Mouse (Mus musculus): Measurements from ENCODE around the gene Col2a1.

Col2a1 gene

DNA sequence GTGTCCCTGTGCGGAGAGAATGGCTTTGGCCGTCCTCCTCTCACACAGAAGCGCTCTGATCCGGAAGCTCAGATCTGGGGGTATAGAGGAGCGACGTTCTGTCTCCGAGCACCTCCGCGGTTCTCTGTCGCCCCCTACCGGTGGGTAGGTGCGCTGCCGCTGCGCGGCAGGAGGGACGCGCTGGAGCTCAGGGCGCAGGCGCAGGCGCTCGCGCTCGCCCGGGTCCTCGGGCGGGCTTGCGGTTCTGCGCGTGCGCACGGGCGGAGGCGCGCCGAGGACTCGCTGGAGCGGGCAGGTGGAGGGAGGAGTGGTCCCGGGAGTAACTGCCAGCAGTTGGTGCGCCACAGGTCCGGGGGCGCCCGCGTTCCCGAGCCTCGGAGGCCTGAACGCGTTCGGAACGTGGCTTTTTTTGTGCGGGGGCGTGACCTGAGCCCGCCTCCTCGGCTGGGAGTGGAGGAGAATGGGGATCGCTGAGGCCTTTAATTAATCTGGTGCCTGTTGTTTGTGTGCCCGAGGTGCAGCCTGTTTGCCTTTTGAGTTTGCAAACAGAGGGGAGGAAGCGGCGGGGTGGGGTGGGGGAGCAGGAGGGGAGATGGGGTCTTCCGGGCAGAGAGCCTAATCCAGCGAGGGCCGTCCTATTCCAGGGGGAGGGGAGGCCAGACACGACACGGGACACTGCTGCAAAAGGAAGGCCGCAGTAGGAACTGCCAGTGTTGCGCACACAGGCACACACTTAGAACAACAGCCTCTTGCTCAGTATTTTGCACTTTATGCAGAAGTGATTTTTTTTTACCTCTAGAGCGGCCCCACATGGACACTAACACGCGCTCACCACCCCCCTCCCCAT, 40.3 kb downstream of the Col2a1 start, which contains the start of gene Tmem106c:
TSS of gene Tmem106c (plus strand) at position 212 of the 847 bp plus-strand sequence.
- DNase-seq (ENCODE audit: low spot score in 2 of 2), result peak; percentile 76 to 89

DNA sequence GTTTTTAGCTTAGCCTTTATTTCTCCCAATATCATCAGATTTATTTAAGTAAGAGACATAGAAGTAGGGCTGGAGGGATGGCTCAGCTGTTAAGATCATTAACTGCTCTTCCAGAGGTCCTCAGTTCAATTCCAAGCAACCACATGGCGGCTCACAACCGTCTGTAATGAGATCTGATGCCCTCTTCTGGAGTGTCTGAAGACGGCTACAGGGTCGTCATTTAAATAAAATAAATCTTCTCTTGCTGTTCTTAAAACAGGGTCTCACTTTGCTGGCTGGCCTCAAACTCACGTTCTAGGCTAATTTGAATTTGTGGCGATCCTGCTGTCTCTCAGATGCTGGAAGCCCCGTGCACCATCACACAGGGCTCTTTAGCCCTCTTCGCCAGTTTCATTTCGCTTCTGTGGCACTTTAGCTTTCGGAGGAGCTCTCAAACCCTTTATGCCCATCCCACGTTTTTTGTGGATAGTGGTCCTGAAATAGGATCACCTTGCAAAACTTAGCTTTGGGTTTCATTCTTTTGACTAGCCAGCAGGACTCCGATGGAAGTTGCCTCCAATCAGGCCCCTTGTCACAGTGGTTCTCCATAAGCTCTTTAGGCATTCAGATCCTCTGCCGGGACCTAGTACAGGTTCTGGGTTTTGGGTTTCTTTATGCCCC, 41.0 kb downstream of the Col2a1 start:
- DNase-seq (ENCODE audit: low spot score in 2 of 2), result no peak

DNA sequence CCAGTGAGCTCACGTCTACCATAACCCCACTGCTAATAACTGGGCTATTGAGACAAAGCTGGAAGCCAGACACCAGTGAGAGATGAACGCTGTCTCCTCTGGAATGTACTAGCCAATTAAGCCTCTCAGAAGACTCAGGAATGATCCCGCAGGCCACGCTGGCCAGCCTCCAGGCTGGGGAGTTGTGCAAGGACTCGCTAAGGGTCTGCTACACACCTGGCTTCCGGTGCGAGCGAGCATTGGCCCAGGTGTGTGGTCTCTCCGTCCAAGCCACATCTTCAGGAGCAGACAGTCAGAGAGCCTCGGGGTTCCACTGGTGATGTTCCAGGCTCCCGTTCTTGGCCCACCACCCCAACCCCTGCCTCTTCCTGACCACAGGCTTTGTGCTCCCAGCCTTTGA, 48.1 kb downstream of the Col2a1 start:
- DNase-seq (ENCODE audit: low spot score in 2 of 2), result no peak

DNA sequence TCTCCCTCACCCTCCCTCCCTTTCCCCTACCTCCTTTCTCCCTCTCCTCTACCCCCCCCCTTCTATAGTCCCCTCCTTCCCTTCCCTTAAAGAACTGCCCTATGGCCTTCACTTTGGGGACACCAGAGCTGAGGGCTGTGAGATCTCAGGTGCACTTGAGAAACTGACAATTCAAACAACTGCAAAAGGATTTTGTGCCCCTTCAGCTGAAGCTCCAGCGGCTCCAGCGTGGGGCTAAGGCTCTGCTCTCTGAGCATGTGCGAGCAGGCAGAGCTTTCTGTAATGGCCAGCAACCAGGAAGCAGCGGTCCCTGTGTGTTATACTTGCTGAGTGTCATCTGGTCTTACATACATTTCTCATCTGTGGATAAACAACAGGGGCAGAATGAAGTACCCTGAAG, 48.8 kb downstream of the Col2a1 start:
- DNase-seq (ENCODE audit: low spot score in 2 of 2), result no peak

DNA sequence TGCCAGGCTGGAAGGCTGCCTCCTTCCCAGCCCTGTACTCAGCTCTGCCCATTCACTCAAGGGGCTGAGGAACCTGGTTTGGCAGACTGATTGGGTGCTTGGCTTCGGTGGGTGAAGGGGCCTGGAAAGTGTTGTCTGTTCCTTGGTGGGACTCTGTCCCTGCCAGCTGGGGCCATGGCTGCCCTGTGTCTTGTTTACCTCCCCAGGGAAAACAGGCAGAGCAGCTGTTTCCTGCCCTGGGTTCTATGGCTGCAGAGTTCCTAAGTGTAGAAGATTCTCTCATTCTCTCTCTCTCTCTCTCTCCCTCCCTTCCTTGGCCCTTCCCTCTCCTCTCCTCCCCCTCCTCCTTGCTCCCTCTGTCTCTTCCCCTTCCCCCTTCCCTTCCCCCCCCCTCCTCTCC, 49.2 kb downstream of the Col2a1 start:
- no peak for DNase-seq (ENCODE audit: low spot score in 2 of 2)

DNA sequence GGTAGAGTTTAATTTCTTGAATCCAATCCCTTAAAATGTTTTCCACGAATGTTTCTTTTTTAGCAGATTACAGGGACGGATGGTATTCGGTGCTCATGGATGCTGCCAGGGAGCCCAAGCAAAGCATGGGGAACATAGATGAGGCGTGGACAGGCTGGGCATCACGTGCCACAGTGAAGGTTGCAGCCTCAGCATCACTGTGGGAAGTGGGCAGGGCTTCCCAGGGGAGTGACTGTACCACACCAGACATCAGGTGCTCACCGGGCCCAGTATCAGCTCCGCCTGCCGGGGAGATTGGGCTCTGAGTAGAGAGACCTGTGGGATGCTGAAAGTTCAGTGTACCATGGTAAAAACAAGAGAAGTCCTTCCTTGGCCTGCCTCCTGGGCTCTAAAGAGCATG, 49.8 kb downstream of the Col2a1 start:
- DNase-seq (ENCODE audit: low spot score in 2 of 2), result no peak

DNA sequence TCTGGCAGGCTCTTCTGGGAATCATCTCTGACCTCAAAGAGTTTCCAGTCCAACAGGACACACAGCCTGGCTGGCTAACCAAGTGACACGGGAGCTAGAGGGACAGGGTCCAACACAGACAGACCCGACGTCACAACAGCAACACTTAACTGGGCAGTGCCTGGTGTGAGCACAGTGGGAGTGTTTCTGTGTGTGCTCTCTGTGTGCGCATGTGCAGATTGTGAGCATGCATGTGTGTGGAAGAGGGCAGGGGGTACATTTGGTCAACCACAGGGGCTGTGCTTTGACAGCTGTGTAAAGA, 51.7 kb downstream of the Col2a1 start:
- DNase-seq (ENCODE audit: low spot score in 2 of 2), result no peak

DNA sequence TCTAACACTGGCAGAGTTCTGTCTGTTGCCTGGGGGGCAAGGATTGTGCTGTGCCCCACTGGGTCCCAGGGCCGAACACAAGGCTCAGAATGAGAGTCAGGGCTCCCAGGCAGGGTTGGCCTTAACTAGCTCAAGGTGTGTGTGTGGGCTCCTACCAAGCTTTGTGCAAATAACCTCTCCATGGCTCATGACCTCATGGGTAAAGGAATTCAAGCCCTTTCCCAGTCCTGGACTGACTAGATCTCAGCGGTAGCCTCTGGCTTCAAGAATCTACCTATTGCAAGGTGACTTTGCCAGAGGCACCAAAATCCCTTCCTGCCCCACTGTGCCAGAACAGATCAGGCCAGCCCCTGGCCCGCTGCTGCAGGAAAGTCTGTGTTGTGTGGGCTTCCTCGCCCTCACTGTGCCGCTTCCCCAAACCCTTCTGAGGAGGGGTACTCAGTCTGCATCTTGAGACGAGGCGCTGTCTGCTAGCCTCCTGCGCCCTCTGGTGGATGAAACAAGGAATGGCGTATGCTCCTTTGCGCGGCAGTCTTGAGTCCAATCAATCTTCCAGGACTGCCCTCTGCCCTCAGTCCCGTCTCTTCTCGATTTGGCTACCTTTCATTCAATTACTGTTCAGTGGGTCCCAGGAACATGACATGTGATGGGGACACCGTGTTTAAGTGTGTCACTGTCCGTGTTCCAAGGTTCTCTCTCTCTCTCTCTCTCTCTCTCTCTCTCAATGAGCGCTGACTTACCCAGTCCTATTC, 52.2 kb downstream of the Col2a1 start:
- peak; percentile 50 to 60 for DNase-seq (ENCODE audit: low spot score in 2 of 2)

DNA sequence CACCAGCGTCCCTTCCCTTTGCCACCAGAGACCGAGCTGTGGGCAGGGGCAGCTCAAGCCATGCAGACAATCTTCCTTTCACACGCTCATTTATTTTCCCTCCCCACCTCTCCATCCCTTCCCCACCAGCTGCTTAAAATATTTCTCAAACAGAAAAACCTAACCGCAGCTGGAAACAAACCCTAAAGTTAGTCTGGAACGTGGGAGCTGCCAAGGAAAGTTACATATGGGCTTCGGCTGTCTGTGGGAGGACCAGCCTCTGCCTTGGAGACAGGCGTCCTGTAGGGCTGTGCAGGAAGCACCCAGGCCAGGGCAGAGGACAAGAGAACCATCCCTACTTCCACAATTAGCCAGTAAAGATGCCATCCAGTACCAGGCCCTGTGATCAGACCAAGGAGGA, 54.3 kb downstream of the Col2a1 start:
- DNase-seq (ENCODE audit: low spot score in 2 of 2), result no peak

DNA sequence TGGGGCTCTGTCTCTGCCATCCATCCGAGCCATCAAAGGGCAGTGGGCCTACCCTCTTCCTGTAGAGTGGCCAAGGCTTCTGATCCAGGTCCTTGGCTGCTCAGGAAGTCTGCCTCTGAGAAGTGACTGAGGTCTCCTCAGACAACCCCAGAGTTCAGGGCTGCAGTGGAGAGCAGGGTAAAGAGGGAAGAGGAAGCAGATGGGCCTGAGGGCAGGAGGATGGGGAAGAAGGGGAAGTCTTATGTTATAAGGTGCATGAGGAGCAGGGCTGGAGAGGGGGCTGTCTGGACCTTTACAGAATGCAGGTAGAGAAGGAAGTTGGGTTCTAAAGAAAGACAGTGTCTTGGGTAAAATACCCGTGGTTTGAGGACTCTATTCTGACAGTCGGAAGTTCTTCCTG, 54.8 kb downstream of the Col2a1 start:
- no peak for DNase-seq (ENCODE audit: low spot score in 2 of 2)

DNA sequence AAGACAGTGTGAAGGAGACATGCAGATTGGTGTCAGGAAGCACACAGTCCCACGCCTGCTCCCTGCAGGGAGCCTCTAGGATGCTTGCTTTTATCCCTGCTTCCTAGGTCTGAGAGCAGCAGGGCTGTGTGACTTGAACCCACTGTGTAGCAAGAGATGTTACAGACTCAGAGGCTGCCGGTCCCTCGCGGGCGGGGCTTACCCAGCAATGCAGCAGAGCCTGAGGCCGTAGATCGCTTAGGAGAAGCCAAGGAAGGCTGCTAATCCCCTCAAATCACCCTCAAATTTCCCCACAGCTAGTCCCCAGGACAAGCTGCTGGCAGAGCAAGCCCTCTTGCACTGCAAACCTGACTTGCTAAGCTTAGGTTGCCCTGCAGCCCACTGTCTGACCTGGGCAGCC, 55.8 kb downstream of the Col2a1 start:
- DNase-seq (ENCODE audit: low spot score in 2 of 2), result no peak

DNA sequence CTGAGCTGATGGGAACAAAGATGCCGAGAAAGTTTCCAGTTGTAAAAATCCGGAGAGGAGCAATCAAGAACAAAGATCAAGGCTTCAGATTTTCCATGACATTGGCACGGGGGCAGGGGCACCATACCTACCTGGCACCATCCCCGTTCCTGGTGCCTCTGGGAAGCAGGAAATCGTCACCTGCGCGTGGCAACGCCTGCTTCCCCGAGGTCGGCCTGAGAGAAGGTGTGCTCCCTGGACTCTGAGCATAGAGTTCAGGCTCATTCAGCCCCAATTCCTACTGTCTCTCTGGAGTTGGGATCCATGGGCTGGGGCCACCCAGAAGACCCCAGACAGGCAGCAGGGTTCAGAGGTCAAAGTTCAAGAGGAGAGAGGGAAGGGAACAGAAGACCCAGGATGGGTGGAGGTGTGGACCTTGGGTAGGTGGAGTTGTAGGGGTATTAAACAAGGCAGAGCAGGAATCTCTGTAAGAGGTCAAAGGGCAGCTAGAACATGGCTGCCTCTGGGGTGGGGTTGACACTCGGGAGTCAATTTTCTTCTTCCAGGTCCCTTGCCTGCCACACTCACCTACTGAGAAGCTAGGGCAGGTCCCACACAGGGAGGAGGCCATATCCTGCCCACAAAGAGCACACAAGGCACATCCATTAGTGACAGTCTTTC, 58.7 kb downstream of the Col2a1 start:
- DNase-seq (ENCODE audit: low spot score in 2 of 2), result no peak

DNA sequence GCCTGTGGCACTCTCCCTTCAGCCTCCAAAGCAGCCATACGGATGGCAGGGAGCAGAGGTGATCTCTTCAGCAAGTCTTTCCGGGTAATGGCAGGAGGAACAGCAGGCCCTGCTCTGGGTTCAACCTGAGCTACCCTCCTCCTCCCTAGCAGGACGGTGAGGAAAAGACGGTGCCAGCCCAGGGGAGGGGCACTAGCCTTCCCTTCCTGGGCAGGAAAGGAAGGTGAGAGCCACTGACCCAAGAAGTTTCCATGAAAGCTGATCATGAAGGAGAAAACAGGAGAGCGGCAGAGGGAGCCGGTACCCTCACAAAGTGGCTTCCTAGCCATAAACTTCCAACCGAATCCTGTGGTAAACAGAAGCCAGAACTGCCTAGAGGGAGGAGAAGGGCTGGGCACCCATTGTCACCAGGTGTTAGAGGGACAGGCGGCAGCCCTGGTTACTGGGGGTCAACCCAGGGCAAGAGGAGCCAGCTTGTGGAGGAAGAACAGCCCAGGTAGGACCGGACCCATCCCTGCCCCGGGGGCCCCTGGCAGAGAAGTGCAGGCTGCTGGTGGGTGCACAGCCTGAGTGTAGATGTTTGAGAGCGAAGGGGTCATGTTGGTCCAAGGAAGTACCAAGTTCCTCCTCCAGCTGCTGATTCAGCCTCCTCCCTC, 59.4 kb downstream of the Col2a1 start:
- DNase-seq (ENCODE audit: low spot score in 2 of 2), result no peak

DNA sequence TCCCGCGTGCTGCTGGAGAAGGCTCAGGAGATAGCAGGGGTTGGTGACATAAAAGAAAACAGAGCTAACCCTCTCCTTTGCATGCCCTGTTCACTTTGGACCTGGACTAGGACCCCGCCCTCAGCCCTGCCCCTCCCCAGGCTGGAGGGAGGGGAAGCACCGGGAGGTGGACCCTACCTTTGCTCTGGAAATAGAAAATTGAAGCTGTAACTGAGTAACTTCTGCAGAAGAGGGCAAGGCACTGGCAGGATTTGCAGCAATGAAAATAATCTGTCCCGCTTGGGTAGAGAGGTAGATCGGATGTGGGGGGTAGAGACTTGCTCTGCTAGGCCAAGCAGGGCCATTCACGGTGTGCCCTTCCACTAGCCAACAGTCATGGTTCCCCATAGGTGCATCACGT, 61.1 kb downstream of the Col2a1 start:
- no peak for DNase-seq (ENCODE audit: low spot score in 2 of 2)

DNA sequence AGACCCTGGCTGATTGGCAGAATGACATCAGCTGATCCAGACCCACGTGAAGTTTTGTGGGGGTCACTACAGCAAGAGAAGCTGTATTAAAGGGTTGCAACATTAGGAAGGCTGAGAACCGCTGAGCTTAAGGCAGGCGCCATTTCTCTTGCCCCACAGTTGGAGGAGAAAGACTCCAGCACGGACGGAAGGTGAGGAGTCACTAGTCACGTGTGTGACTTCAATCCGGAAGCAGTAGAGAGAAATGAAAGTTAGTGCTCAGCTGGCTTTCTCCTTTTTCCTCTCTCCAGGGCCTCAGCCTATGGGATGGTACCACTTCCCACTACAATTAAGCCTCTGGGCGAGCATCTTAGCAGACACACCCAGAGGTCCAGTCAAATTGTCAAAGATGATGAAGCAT, 62.0 kb downstream of the Col2a1 start:
- DNase-seq (ENCODE audit: low spot score in 2 of 2), result no peak

DNA sequence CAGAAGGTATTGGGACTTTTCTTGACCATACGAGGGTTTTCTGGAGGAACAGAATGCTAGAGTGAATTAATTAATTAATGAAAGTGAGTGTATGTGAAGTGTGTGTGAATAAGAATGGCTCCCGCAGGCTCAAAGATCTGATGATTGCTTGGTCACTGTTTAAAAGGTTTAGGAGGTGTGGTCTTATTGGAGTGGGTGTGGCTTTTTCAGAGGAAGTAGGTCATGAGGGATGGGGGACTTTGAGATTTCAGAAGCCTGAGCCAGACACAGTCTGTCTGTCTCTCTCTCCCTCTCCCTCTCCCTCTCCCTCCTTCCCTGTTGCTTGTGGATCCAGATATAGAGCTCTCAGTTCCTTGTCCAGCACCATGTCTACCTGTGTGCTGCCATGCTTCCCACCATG, 63.2 kb downstream of the Col2a1 start:
- DNase-seq (ENCODE audit: low spot score in 2 of 2), result no peak

DNA sequence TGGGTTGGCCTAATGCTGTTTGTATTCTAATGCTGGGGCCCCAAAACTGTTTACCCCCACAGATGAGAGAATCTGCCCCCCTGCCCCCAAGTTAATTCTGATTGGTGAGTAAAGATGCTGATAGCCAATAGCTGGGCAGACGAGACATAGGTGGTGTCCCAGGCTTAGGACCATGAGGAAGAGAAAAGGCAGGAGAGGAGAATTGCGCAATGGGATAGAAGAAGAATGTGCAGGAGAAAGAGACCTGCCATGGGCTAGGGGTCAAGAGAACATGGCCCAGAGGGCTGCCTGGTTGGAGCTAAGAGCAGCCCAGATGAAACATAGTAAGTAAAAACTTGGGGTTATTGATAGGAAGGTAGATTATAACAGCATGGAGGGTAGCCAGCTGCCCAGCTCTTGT, 64.4 kb downstream of the Col2a1 start:
- no peak for DNase-seq (ENCODE audit: low spot score in 2 of 2)

DNA sequence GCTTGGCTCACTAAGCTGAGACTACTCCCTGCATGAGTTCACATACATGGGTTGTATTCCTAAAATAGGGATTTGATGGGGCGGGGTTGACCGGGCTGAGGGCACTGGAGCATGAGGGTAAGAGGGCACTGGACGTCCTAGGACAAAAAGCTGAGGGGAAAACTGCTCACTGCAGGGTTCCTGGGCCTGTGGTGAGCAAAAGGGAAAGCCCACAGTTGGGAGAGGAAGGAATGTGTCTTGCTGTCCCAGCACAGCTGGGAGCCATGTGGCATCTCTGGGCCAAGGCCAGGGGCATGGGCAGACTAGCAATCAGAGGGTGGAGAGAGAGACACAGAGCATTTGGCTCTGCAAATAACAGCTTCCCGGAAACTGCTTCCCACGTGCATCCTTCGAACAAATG, 65.9 kb downstream of the Col2a1 start:
- no peak for DNase-seq (ENCODE audit: low spot score in 2 of 2)

DNA sequence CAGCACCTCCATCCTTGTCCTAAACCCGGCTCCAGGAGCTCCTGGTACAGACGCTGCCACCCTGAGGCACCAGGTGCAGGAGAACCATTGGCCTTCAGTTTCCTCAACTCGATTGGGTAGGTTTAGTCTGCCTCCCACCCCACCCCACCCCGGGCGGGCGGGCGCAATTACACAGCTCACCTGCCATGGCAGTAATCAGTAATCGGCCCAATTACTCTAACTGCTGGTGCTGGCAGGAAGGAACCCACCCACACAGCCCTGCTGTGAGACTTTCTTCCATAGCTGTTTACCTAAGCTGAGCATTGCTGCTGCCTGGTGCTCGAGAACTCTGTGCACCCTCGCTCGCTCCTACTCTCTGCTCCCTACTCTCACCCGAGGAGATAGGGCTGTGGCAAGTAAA, 72.1 kb downstream of the Col2a1 start:
- no peak for DNase-seq (ENCODE audit: low spot score in 2 of 2)

DNA sequence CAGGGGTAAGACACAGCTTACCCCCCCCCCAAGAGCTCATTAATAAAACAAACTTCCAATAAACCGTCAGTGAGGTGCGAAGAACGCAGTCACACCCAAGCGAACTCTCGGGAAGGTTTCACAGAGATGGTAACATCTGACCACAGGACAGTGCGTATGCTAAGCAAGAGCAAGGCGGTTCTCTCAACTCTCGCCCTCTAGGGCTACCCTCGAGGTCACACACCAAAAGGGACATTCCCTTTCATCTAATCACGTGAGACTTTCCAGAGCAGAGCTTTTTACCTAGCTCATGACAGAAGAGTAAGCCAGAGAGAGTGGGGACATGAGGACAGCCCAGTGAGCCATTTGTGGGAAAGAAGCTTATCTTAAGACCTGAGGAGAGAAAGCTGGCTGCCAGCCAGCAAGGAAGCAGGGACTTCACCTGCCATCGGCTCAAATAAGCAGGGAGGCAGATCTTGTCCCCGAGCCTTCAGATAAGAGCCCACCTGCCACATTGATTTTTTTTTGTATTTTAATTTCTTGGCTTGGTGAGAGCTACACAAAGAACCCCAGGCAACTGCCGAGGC, 75.2 kb downstream of the Col2a1 start:
- DNase-seq (ENCODE audit: low spot score in 2 of 2), result no peak

DNA sequence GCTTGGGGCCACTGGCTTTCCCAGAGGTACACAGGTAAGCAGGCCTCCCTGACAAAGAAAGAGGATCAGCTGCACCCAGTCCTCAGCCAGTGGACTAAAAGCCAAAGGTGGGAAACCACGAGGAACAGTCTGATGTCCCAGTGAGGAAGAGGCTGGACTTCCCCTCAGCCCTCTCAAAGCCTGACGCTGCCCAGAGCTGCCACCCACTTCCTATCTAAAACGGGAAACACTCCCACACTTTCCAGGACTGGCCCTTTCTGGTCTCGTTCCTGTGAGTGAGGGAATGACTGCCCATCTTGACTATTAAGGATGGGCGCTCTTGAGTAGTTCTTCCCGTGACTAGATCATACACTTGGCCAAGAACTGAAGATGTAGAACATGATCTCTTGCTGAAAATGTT, 76.7 kb downstream of the Col2a1 start:
- no peak for DNase-seq (ENCODE audit: low spot score in 2 of 2)

DNA sequence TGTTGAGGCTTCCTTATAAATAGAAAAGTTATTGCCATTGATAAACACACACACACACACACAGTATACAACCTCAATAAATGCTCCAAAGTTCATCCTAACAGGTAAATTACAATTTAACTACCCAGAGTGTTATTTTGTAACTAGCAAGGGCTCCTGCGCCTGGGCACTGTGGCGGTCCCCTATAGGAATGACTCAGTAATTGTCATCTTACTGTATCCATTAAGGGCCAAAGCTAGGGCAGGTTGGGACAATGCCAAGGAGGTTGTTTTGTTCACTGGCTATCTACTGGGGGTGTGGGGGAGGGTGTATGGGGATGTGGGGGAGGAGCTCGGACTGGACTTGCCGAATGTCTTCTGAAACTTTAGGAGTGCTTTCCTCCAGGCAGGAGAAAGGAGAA, 77.5 kb downstream of the Col2a1 start:
- DNase-seq (ENCODE audit: low spot score in 2 of 2), result no peak
